Mouse (Mus musculus) midbrain, embryonic 11.5 days (tissue): ENCODE measurements around the gene Dcun1d3. TPM values are rescaled to one million over a fixed set of nuclear protein-coding genes. Genes with fewer than 3 reads are reported as not detected.

ENCODE experiments used
- ATAC-seq: fragments of 200-750 bp; cut with Nextera tagmentation; 2 replicates; pipeline ENCODE4 v1.8.0; 2017; ENCODE audit warnings: moderate TSS enrichment, moderate library complexity; ENCODE audit not compliant: low FRiP score
- DNase-seq: peaks from one replicate; pipeline ENCODE4 v3.0.0; 2015; ENCODE audit warnings: low spot score; ENCODE audit errors: missing footprints
- H3K27ac ChIP-seq: fragments of 300-500 bp; sonication (generic); 2 replicates; pipeline ENCODE4 v1.5.1; 2014; ENCODE audit warnings: low read depth, low read length
- H3K27me3 ChIP-seq: fragments of 300-500 bp; sonication (generic); 2 replicates; pipeline ENCODE4 v1.6.1; 2014; ENCODE audit warnings: mild to moderate bottlenecking, low read length, moderate library complexity, mixed read lengths; ENCODE audit not compliant: control insufficient read depth, insufficient read depth
- H3K36me3 ChIP-seq: fragments of 300-500 bp; sonication (generic); 2 replicates; pipeline ENCODE4 v1.6.1; 2014; ENCODE audit warnings: mild to moderate bottlenecking, low read length, moderate library complexity, mixed read lengths; ENCODE audit not compliant: control insufficient read depth, insufficient read depth
- H3K4me1 ChIP-seq: fragments of 300-500 bp; sonication (generic); 2 replicates; pipeline ENCODE4 v1.6.1; 2014; ENCODE audit warnings: low read length; ENCODE audit not compliant: control insufficient read depth, insufficient read depth
- H3K4me2 ChIP-seq: fragments of 300-500 bp; sonication (generic); 2 replicates; pipeline ENCODE4 v1.6.1; 2014; ENCODE audit warnings: mild to moderate bottlenecking, moderate library complexity
- H3K4me3 ChIP-seq: fragments of 300-500 bp; sonication (generic); 2 replicates; pipeline ENCODE4 v1.5.1; 2014; ENCODE audit warnings: low read depth, low read length
- H3K9ac ChIP-seq: fragments of 300-500 bp; sonication (generic); 2 replicates; pipeline ENCODE4 v1.6.1; 2014; ENCODE audit warnings: low read length
- H3K9me3 ChIP-seq: fragments of 300-500 bp; sonication (generic); 2 replicates; pipeline ENCODE4 v1.6.1; 2016; ENCODE audit warnings: low read length; ENCODE audit not compliant: control insufficient read depth
- WGBS: fragments of 180-500 bp; shearing (Covaris S2); extraction: QIAGEN DNeasy Blood & Tissue Kit; methylation state at CpG from one replicate; pipeline ENCODE4 v1.1.7; 2014; 5-methylcytosine and 5-hydroxymethylcytosine counted together
- polyA plus RNA-seq: library from polyadenylated mRNA; unstranded; fragments of >200 nt; fragmentation: Nextera tagmentation; extraction: Ambion mirVana; gene quantifications from 2 replicates; pipeline ENCODE4 v1.2.1, GENCODE M21; 2014

The Dcun1d3 gene
- polyA plus RNA-seq, 1 experiment from 2014 or later, result 10.5 TPM

- no peak overlapping the region for H3K4me3 ChIP-seq
- H3K4me1 ChIP-seq, result no peaks in the 10 kb centered on the region
- H3K9ac ChIP-seq, result no peak overlapping the region
- H3K27ac ChIP-seq, result no peak overlapping the region
- 97% methylated on average over 2 of the region's 2 CpGs for WGBS
- H3K9me3 ChIP-seq, result no peaks in the 10 kb centered on the region
- no peaks in the 10 kb centered on the region for H3K36me3 ChIP-seq
- H3K27me3 ChIP-seq, result no peaks in the 10 kb centered on the region
- no peak for DNase-seq
- no peak for ATAC-seq
- H3K4me2 ChIP-seq, result no peak overlapping the region
These were observed 50.6 kb downstream of the Dcun1d3 start for GRCm38 (mm10) chr7:119845541-119845940.

GRCm38 (mm10) chr7:119841820-119842449, 54.2 kb downstream of the Dcun1d3 start:
- Histone ChIP-seq H3K4me2 (no peak overlapping the region), H3K4me1 (no peaks in the 10 kb centered on the region), H3K9me3 (no peaks in the 10 kb centered on the region), H3K4me3 (no peak overlapping the region), H3K27me3 (no peaks in the 10 kb centered on the region), H3K27ac (no peak overlapping the region), H3K9ac (no peak overlapping the region), H3K36me3 (no peaks in the 10 kb centered on the region)
- DNase-seq (no peak), ATAC-seq (no peak)
- WGBS, result 95% methylated on average over 4 of the region's 4 CpGs

- Histone ChIP-seq H3K4me1 (no peaks in the 10 kb centered on the region), H3K27me3 (no peaks in the 10 kb centered on the region), H3K36me3 (peaks cover 6% of the 10 kb centered on the region; the same call in 1 of the 2 replicates), H3K9ac (no peak overlapping the region), H3K9me3 (no peaks in the 10 kb centered on the region), H3K4me2 (no peak overlapping the region), H3K4me3 (no peak overlapping the region), H3K27ac (no peak overlapping the region)
- no peak for ATAC-seq
- DNase-seq, result no peak
- 94% methylated on average over 4 of the region's 4 CpGs for WGBS
These were observed 59.9 kb downstream of the Dcun1d3 start for GRCm38 (mm10) chr7:119835996-119836777.

- no peaks in the 10 kb centered on the region for H3K4me1 ChIP-seq
- H3K27me3 ChIP-seq, result no peaks in the 10 kb centered on the region
- H3K9ac ChIP-seq, result no peak overlapping the region
- no peaks in the 10 kb centered on the region for H3K9me3 ChIP-seq
- H3K4me2 ChIP-seq, result no peak overlapping the region
- H3K4me3 ChIP-seq, result no peak overlapping the region
- WGBS, result 89% methylated on average over 1 of the region's 1 CpGs
- ATAC-seq, result no peak
- H3K27ac ChIP-seq, result no peak overlapping the region
- H3K36me3 ChIP-seq, result peaks cover 6% of the 10 kb centered on the region; the same call in 1 of the 2 replicates
- DNase-seq, result no peak
These were observed 60.7 kb downstream of the Dcun1d3 start for GRCm38 (mm10) chr7:119835371-119835770.

GRCm38 (mm10) chr7:119808723-119809122, 87.4 kb downstream of the Dcun1d3 start:
- ATAC-seq, result no peak
- no peak overlapping the region for H3K9ac ChIP-seq
- H3K36me3 ChIP-seq, result peaks cover 2% of the 10 kb centered on the region; the same call in 1 of the 2 replicates
- 90% methylated on average over 3 of the region's 3 CpGs for WGBS
- H3K27ac ChIP-seq, result no peak overlapping the region
- no peaks in the 10 kb centered on the region for H3K4me1 ChIP-seq
- H3K4me3 ChIP-seq, result no peak overlapping the region
- H3K4me2 ChIP-seq, result no peak overlapping the region
- no peak for DNase-seq
- no peaks in the 10 kb centered on the region for H3K27me3 ChIP-seq
- H3K9me3 ChIP-seq, result no peaks in the 10 kb centered on the region

GRCm38 (mm10) chr7:119807396-119807795, 88.7 kb downstream of the Dcun1d3 start:
- ATAC-seq, result no peak
- H3K36me3 ChIP-seq, result peaks cover 2% of the 10 kb centered on the region; the same call in 1 of the 2 replicates

More at GRCm38 (mm10) chr7:119807396-119807795, 88.7 kb downstream of the Dcun1d3 start:
- DNase-seq, result no peak
- no peak overlapping the region for H3K4me2 ChIP-seq
- H3K4me1 ChIP-seq, result no peaks in the 10 kb centered on the region
- H3K9me3 ChIP-seq, result no peaks in the 10 kb centered on the region
- H3K27ac ChIP-seq, result no peak overlapping the region
- H3K27me3 ChIP-seq, result no peaks in the 10 kb centered on the region
- no peak overlapping the region for H3K9ac ChIP-seq
- 97% methylated on average over 5 of the region's 5 CpGs for WGBS
- H3K4me3 ChIP-seq, result no peak overlapping the region

Other genes with a start within 250 kb of the Dcun1d3 start
- not detected in 2 replicates for gene Acsm4, start 206.3 kb downstream of the Dcun1d3 start, polyA plus RNA-seq
- gene Thumpd1, start 175.5 kb downstream of the Dcun1d3 start, polyA plus RNA-seq, result 106 TPM in 2 replicates
- 0.11 and 0.19 TPM in 2 replicates for gene Acsm3, start 135.4 kb downstream of the Dcun1d3 start, polyA plus RNA-seq
- 21.0 and 25.2 TPM in 2 replicates for gene Rexo5, start 102.3 kb downstream of the Dcun1d3 start, polyA plus RNA-seq
- 42.6 and 45.9 TPM in 2 replicates for gene Eri2, start 102.2 kb downstream of the Dcun1d3 start, polyA plus RNA-seq
- gene Lyrm1, start 437 bp downstream of the Dcun1d3 start, polyA plus RNA-seq, result 13.1 and 14.4 TPM in 2 replicates
- gene Dnah3, start 199.0 kb upstream of the Dcun1d3 start, polyA plus RNA-seq, result 0.03 TPM in 1 of 2 replicates, not detected in the other
- gene Tmem159, start 206.1 kb upstream of the Dcun1d3 start, polyA plus RNA-seq, result 23.2 and 23.6 TPM in 2 replicates
- not detected in 2 replicates for gene Zp2, start 249.0 kb upstream of the Dcun1d3 start, polyA plus RNA-seq